Comparison of ENCODE assay signal across 7 mouse cellular contexts in genomic region chr13:43302651-43303160, GRCm38 (mm10). TPM values are rescaled to one million over a fixed set of nuclear protein-coding genes. Genes with fewer than 3 reads are reported as not detected.
DNase-seq lines count a peak whose midpoint lies in the region; ATAC-seq and TF ChIP-seq lines count a peak whose summit lies in the region.

No protein-coding gene starts in this region.

- H3K27me3 ChIP-seq in liver, adult 2 months (ENCODE audit: control insufficient read depth, insufficient read depth, low read length) = no peaks in the 10 kb centered on the region
- 0 out of 2 replicates have a peak, but pooled peaks cover 7% of the 10 kb centered on the region for H3K27me3 ChIP-seq in heart, embryonic 11.5 days (ENCODE audit: control insufficient read depth, insufficient read depth, low read length)
- H3K27me3 ChIP-seq in limb, embryonic 14.5 days (ENCODE audit: control insufficient read depth, insufficient read depth, low read length) = peaks cover 32% of the 10 kb centered on the region
- H3K27me3 ChIP-seq in neural tube, embryonic 15.5 days (replicated peaks) = no peaks in the 10 kb centered on the region

- H3K9ac ChIP-seq in liver, adult 2 months (ENCODE audit: low read depth, low read length) = peak overlapping the region; percentile 80
- H3K9ac ChIP-seq in heart, embryonic 11.5 days (ENCODE audit: low read depth, low read length) = peak overlapping the region; percentile 74
- H3K9ac ChIP-seq in limb, embryonic 14.5 days (ENCODE audit: low read depth, low read length, severe bottlenecking) = peak overlapping the region; percentile 61
- peak overlapping the region; percentile 80 for H3K9ac ChIP-seq in neural tube, embryonic 15.5 days (replicated peaks)

- no peaks in the 10 kb centered on the region for H3K36me3 ChIP-seq in liver, adult 2 months (ENCODE audit: control insufficient read depth, insufficient read depth, low read length)
- no peaks in the 10 kb centered on the region for H3K36me3 ChIP-seq in heart, embryonic 11.5 days (ENCODE audit: control insufficient read depth, insufficient read depth, low read length)
- H3K36me3 ChIP-seq in limb, embryonic 14.5 days (ENCODE audit: control insufficient read depth, insufficient read depth, low read length) = no peaks in the 10 kb centered on the region
- no peaks in the 10 kb centered on the region for H3K36me3 ChIP-seq in neural tube, embryonic 15.5 days

- peaks cover 23% of the 10 kb centered on the region for H3K4me1 ChIP-seq in liver, adult 2 months (ENCODE audit: control insufficient read depth, insufficient read depth, low read length)
- peaks cover 27% of the 10 kb centered on the region for H3K4me1 ChIP-seq in heart, embryonic 11.5 days (ENCODE audit: control insufficient read depth, insufficient read depth, low read length)
- H3K4me1 ChIP-seq in limb, embryonic 14.5 days (ENCODE audit: control insufficient read depth, insufficient read depth, low read length) = peaks cover 8% of the 10 kb centered on the region
- peaks cover 46% of the 10 kb centered on the region for H3K4me1 ChIP-seq in neural tube, embryonic 15.5 days

- WGBS in liver, adult 2 months = 1% methylated on average over 19 of the region's 19 CpGs
- under 1% methylated on average over 19 of the region's 19 CpGs for WGBS in heart, embryonic 11.5 days (ENCODE audit: insufficient replicate concordance)
- under 1% methylated on average over 19 of the region's 19 CpGs for WGBS in limb, embryonic 14.5 days
- under 1% methylated on average over 19 of the region's 19 CpGs for WGBS in neural tube, embryonic 15.5 days

- H3K4me2 ChIP-seq in heart, embryonic 11.5 days = peak overlapping the region; percentile 81
- H3K4me2 ChIP-seq in limb, embryonic 14.5 days (replicated peaks; ENCODE audit: low read depth, low read length, severe bottlenecking) = peak overlapping the region; percentile 99
- H3K4me2 ChIP-seq in neural tube, embryonic 15.5 days = peak overlapping the region; percentile 79

- H3K4me3 ChIP-seq in liver, adult 2 months (ENCODE audit: insufficient read depth, low read depth, low read length) = peak overlapping the region; percentile 67
- H3K4me3 ChIP-seq in heart, embryonic 11.5 days (ENCODE audit: low read depth, low read length) = peak overlapping the region; percentile 73
- H3K4me3 ChIP-seq in limb, embryonic 14.5 days (replicated peaks; ENCODE audit: low read length) = peak overlapping the region; percentile 71
- peak overlapping the region; percentile 80 for H3K4me3 ChIP-seq in neural tube, embryonic 15.5 days (replicated peaks)

- DNase-seq in liver, adult 2 months (ENCODE audit: extremely low read depth, low read depth, low spot score) = peak; percentile 61
- DNase-seq in liver = no peak
- peak; percentile 30 for DNase-seq in c-Kit-positive CD71-positive TER-119-negative erythroid progenitor cells, embryonic 14.5 days (ENCODE audit: low read depth)
- DNase-seq in limb, embryonic 14.5 days (ENCODE audit: low spot score) = no peak
- no peak for DNase-seq in left cerebral cortex, adult 18-20 months (ENCODE audit: low spot score in 2 of 2)

- H3K79me2 ChIP-seq in liver, adult 2 months (ENCODE audit: control insufficient read depth, insufficient read depth, low read length) = peaks cover 21% of the 10 kb centered on the region; the same call in 1 of the 2 replicates

- H3K27ac ChIP-seq in liver, adult 2 months (replicated peaks; ENCODE audit: insufficient read depth, low read depth, low read length) = no peak overlapping the region
- no peak overlapping the region for H3K27ac ChIP-seq in heart, embryonic 11.5 days (ENCODE audit: low read depth, low read length)
- no peak overlapping the region for H3K27ac ChIP-seq in limb, embryonic 14.5 days (replicated peaks; ENCODE audit: low read depth, low read length)
- H3K27ac ChIP-seq in neural tube, embryonic 15.5 days (replicated peaks) = peak overlapping the region; percentile 90

- no peak for TF ChIP-seq CTCF in liver, adult 2 months (IDR thresholded peaks at IDR 0.05; ENCODE audit: low read depth, low read length)

- no peak for TF ChIP-seq POLR2A in liver, adult 2 months (IDR thresholded peaks at IDR 0.05; ENCODE audit: extremely low read depth, insufficient read depth, low read length)
- TF ChIP-seq POLR2A in limb, embryonic 14.5 days (IDR thresholded peaks at IDR 0.05; ENCODE audit: borderline replicate concordance, extremely low read depth, insufficient read depth, insufficient read length) = no peak

- ATAC-seq in heart, embryonic 11.5 days (replicated peaks; ENCODE audit: insufficient number of reproducible peaks, low FRiP score, low TSS enrichment) = no peak
- no peak for ATAC-seq in limb, embryonic 14.5 days (ENCODE audit: low FRiP score, low read depth)
- ATAC-seq in neural tube, embryonic 15.5 days (ENCODE audit: low FRiP score) = peak; percentile 6; the same call in 1 of the 2 replicates

- H3K9me3 ChIP-seq in heart, embryonic 11.5 days (replicated peaks; ENCODE audit: control insufficient read depth, low read length) = no peaks in the 10 kb centered on the region
- no peaks in the 10 kb centered on the region for H3K9me3 ChIP-seq in limb, embryonic 14.5 days (ENCODE audit: control insufficient read depth, low read length)
- no peaks in the 10 kb centered on the region for H3K9me3 ChIP-seq in neural tube, embryonic 15.5 days (replicated peaks)

RNA-seq across cellular contexts. Expression of gene Gfod1, which starts 1.3 kb away (rescaled TPM):
- total RNA-seq in liver, adult 2 months (2014; rRNA removed) = 0.74 and 1.0 TPM in 2 replicates
- polyA plus RNA-seq in liver, adult 2 months (2012; rRNA removed) = 0.61 and 1.0 TPM in 2 replicates
- polyA plus RNA-seq in heart, embryonic 11.5 days (2014; fragmentation: Nextera tagmentation; extraction: Ambion mirVana) = 1.4 and 1.5 TPM in 2 replicates
- polyA plus RNA-seq in limb, embryonic 14.5 days (2012; rRNA removed) = 2.8 and 3.0 TPM in 2 replicates
- 1.2 and 1.6 TPM in 2 replicates for polyA plus RNA-seq in limb, embryonic 14.5 days (2014; fragmentation: Nextera tagmentation; extraction: Ambion mirVana)
- polyA plus RNA-seq in neural tube, embryonic 15.5 days (2015; fragmentation: Nextera tagmentation; extraction: Ambion mirVana) = 1.9 and 2.7 TPM in 2 replicates
- 100 to 1,000 TPM; 116 to 128 TPM for total RNA-seq in left cerebral cortex, adult 18-20 months (2021)

Comparison
In these comparisons a context has a peak if more than half of its experiments do, and no peak if none do; other contexts are left out.
1. DNase-seq: peak in liver, adult 2 months (single experiment) and c-Kit-positive CD71-positive TER-119-negative erythroid progenitor cells, embryonic 14.5 days (single experiment); none in liver (single experiment), limb, embryonic 14.5 days (single experiment) and left cerebral cortex, adult 18-20 months (0 of 2).
2. Peak in every context shown above with its lines, with median percentiles within 50 percentile points of each other: H3K4me3 ChIP-seq, H3K9ac ChIP-seq and H3K4me2 ChIP-seq.